Mouse (Mus musculus) stomach, embryonic 14.5 days (tissue): ENCODE results near the gene Urgcp. TPM values are rescaled to one million over a fixed set of nuclear protein-coding genes. Genes with fewer than 3 reads are reported as not detected.
"Not testable (repeated sequence)": the region's sequence is repeated elsewhere in the genome, so short reads cannot be mapped to it uniquely, and the experiment has no call there.

Experiments used
- ATAC-seq: fragments of 200-750 bp; cut with Nextera tagmentation; 2 replicates; pipeline ENCODE4 v1.8.0; 2017; ENCODE audit warnings: low read depth, moderate TSS enrichment; ENCODE audit not compliant: insufficient number of reproducible peaks, insufficient read depth, low FRiP score
- H3K27ac ChIP-seq: fragments of 300-500 bp; sonication (generic); 2 replicates; pipeline ENCODE4 v1.5.1; 2014; ENCODE audit warnings: mild to moderate bottlenecking, low read length, moderate library complexity, mixed read lengths
- H3K27me3 ChIP-seq: fragments of 300-500 bp; sonication (generic); 2 replicates; pipeline ENCODE4 v1.6.1; 2014; ENCODE audit warnings: low read length, control low read depth, mixed read lengths; ENCODE audit not compliant: control insufficient read depth, insufficient read depth
- H3K36me3 ChIP-seq: fragments of 300-500 bp; sonication (generic); 2 replicates; pipeline ENCODE4 v1.6.1; 2014; ENCODE audit warnings: mild to moderate bottlenecking, control low read depth, low read length, moderate library complexity, mixed read lengths; ENCODE audit not compliant: control insufficient read depth, insufficient read depth
- H3K4me1 ChIP-seq: fragments of 300-500 bp; sonication (generic); 2 replicates; pipeline ENCODE4 v1.6.1; 2014; ENCODE audit warnings: low read length, control low read depth, mixed read lengths; ENCODE audit not compliant: control insufficient read depth, insufficient read depth
- H3K4me2 ChIP-seq: fragments of 300-500 bp; sonication (generic); replicated peaks from 2 replicates; pipeline ENCODE4 v1.6.1; 2014; ENCODE audit warnings: low read depth, low read length, control low read depth
- H3K4me3 ChIP-seq: fragments of 300-500 bp; sonication (generic); 2 replicates; pipeline ENCODE4 v1.5.1; 2014; ENCODE audit warnings: low read depth, low read length, control low read depth
- H3K9ac ChIP-seq: fragments of 300-500 bp; sonication (generic); replicated peaks from 2 replicates; pipeline ENCODE4 v1.6.1; 2014; ENCODE audit warnings: low read depth, mild to moderate bottlenecking, control low read depth, low read length, moderate library complexity, mixed read lengths
- H3K9me3 ChIP-seq: fragments of 300-500 bp; sonication (generic); 2 replicates; pipeline ENCODE4 v1.6.1; 2016; ENCODE audit warnings: low read depth, low read length, control low read depth; ENCODE audit not compliant: control insufficient read depth
- WGBS: fragments of 180-500 bp; shearing (Covaris S2); extraction: QIAGEN DNeasy Blood & Tissue Kit; methylation state at CpG from one replicate; pipeline ENCODE4 v1.1.7; 2014; 5-methylcytosine and 5-hydroxymethylcytosine counted together
- polyA plus RNA-seq: library from polyadenylated mRNA; unstranded; fragments of >200 nt; fragmentation: Nextera tagmentation; extraction: Ambion mirVana; gene quantifications from 2 replicates; pipeline ENCODE4 v1.2.1, GENCODE M21; 2014

Urgcp gene
- 14.2 and 14.4 TPM in 2 replicates for polyA plus RNA-seq

DNA sequence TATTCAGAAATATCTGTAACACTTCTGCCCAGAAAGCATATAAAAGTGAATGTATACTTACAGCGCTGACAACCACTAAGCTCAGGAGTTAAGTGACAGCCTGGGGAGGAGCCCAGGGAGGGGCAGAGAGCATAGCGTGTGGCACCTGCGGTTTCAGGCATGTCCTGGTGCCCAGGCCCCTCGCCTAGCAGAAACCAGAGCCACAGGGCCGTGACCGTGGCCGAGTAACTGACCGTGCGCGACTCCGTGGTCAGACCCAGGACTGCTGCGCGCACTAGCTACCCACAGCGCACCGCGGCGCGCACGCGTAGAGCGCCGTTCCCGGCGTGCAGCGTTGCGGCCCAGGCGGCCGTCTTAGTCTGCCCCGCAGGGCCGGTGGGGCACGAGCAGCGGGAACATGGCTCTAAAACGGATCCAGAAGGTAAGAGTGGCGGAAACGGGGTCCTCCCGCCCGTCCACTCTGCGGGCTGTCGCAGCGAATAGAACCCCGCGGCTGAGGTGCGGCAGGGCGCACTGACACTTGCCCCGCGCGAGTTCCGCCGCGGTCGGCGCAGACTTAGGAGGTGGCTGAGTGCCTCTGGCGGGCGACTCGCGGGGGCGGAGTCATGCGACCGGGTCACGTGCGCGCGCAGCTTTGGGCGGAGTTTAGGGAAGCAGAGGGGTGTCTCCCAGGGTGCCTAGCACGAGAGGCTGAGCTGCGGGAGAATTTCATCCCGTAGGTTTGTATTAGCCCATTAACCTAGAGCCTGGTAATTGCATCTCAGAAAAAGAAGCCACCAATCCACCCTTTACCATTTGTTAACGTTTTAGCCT lies at the start of gene Urgcp:
Urgcp (minus strand) TSS at position 557 of the 813 bp plus-strand sequence.
- peak; percentile 99 for ATAC-seq
- no peaks in the 10 kb centered on the region for H3K9me3 ChIP-seq
- H3K27me3 ChIP-seq, result no peaks in the 10 kb centered on the region
- peak within 1 kb of the TSS; percentile 57 for H3K9ac ChIP-seq
- H3K4me3 ChIP-seq, result peak within 1 kb of the TSS; percentile 79
- peak within 1 kb of the TSS; percentile 52 for H3K4me2 ChIP-seq
- under 1% methylated on average over 68 of the region's 68 CpGs for WGBS
- H3K36me3 ChIP-seq, result no peaks in the 10 kb centered on the region
- 0 out of 2 replicates have a peak, but pooled peaks cover 5% of the 10 kb centered on the region for H3K4me1 ChIP-seq
- peak within 1 kb of the TSS; percentile 91 for H3K27ac ChIP-seq

DNA sequence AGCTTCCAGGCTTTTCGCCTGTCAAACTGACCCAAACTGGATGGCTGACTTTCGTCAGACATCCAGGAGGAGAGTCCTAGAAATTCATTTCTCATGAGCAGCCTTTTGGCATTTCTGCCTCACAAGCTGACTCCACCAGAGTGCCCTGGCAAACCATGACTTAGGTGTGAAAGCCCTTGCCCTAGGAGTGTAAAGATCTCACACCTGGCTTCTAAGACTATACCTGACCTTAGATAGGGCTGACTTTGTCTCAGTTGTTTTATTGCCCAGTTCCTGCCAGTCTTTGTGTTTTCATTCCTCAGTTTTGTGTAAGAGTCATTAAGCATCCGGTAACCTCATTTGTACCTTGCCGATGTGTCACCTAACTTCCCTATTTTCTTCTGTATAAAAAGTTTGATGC lies 47.3 kb upstream of the Urgcp start:
- H3K9me3 ChIP-seq, H3K4me1 ChIP-seq, H3K9ac ChIP-seq, H3K27ac ChIP-seq, H3K27me3 ChIP-seq, H3K4me3 ChIP-seq, H3K4me2 ChIP-seq, ATAC-seq, H3K36me3 ChIP-seq: not testable (repeated sequence)
- WGBS, result 88% methylated on average over 4 of the region's 4 CpGs

DNA sequence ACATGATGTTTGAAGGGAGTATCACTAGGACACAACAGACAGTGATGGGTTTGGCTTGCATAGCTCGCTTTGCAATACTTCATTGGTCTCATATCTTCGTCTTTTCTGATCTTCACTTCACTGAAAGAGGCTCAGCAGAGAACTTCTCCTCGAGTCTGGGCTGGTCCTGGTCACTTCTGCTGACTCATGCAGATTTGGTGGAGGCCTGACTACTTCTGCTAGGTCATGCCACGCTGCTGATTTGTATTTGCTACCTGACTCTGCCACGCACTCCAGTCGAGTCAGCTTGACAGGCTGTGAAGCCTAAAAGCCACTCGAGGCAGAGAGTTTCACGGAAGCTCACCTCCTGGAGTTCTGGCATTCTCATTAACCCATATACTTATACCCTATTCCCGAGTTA lies 45.8 kb upstream of the Urgcp start:
- no peaks in the 10 kb centered on the region for H3K27me3 ChIP-seq
- H3K36me3 ChIP-seq, result no peaks in the 10 kb centered on the region
- no peak overlapping the region for H3K27ac ChIP-seq
- no peak overlapping the region for H3K4me3 ChIP-seq
- ATAC-seq, result no peak
- 0 out of 2 replicates have a peak, but pooled peaks cover 7% of the 10 kb centered on the region for H3K4me1 ChIP-seq
- H3K9ac ChIP-seq, result no peak overlapping the region
- WGBS, result 85% methylated on average over 9 of the region's 9 CpGs
- H3K9me3 ChIP-seq, result no peaks in the 10 kb centered on the region
- no peak overlapping the region for H3K4me2 ChIP-seq

DNA sequence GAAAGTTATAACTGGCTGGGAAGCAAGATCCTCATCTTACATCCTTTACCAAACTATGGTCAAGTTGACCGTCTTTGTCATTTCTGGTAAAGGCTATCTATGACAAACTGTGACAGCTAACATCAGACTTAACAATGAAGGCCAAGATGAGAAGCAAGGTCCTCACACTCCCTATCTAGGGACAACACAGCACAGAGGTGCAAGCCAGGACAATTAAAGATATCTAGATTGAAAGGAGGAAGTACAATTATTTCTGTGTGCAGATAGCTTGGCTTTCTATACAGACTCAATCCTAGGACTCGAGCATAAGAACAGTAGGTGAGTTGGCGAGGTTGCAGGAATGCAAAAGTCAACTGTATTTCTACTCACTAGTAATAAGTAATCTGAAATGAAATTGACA lies 43.5 kb upstream of the Urgcp start:
- 75% methylated on average over 3 of the region's 3 CpGs for WGBS
- Histone ChIP-seq H3K36me3 (no peaks in the 10 kb centered on the region; the same call in 1 of the 2 replicates), H3K9ac (no peak overlapping the region), H3K4me1 (0 out of 2 replicates have a peak, but pooled peaks cover 7% of the 10 kb centered on the region), H3K27ac (no peak overlapping the region), H3K4me2 (no peak overlapping the region), H3K9me3 (no peaks in the 10 kb centered on the region), H3K27me3 (no peaks in the 10 kb centered on the region), H3K4me3 (no peak overlapping the region)
- ATAC-seq, result no peak

DNA sequence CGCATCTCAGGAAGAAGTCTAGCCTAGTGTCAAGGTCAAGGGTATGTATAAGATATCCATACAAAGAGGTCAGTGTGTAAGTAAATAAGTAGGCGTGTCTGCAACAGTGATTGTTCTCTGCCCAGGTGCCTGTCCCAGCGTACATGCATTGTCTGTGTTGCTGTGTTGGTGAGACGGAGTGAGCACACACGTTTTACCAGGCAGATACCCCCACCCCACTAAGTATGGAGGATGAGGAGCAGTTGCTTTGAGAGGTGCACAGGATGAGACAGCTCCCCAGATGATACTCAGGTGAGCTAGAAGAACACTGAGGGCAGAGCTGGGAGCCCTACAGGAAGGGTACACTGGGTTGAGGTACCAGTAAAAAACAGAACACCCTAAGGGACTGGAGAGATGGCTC lies 42.0 kb upstream of the Urgcp start:
- Histone ChIP-seq H3K4me1 (0 out of 2 replicates have a peak, but pooled peaks cover 7% of the 10 kb centered on the region), H3K4me2 (no peak overlapping the region), H3K4me3 (no peak overlapping the region), H3K9me3 (no peaks in the 10 kb centered on the region), H3K27me3 (no peaks in the 10 kb centered on the region), H3K27ac (no peak overlapping the region), H3K36me3 (peaks cover 11% of the 10 kb centered on the region; the same call in 1 of the 2 replicates), H3K9ac (no peak overlapping the region)
- no peak for ATAC-seq
- WGBS, result 56% methylated on average over 5 of the region's 5 CpGs

DNA sequence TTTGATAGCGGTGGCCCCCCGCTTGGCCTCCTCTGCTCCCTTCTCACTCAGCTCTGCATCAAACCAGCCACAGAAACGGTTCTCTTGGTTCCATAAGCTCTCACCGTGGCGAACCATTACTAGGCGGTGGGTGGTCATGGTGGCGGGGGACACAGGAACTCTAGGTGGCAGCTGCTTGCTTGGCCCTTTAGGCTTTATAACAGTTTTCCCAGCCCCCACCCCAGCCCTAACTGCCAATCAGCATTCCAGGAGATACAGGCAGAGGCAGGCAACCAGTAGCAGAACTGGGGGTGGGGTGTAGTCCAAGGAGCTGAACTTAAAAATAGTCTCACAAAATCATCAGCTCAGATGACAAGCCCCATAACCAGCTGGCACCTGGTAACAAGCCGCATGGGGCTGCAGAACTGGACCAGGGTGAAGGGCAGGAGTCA lies 41.4 kb upstream of the Urgcp start, which contains the start of gene Pgam2:
Pgam2 (minus strand) TSS at position 183 of the 431 bp plus-strand sequence.
- WGBS, result 53% methylated on average over 8 of the region's 8 CpGs
- Histone ChIP-seq H3K36me3 (peaks cover 15% of the 10 kb centered on the region; the same call in 1 of the 2 replicates), H3K4me3 (no peak within 1 kb of the TSS), H3K4me1 (0 out of 2 replicates have a peak, but pooled peaks cover 7% of the 10 kb centered on the region), H3K4me2 (no peak within 1 kb of the TSS), H3K9ac (no peak within 1 kb of the TSS), H3K9me3 (no peaks in the 10 kb centered on the region), H3K27me3 (no peaks in the 10 kb centered on the region), H3K27ac (no peak within 1 kb of the TSS)
- ATAC-seq, result no peak

DNA sequence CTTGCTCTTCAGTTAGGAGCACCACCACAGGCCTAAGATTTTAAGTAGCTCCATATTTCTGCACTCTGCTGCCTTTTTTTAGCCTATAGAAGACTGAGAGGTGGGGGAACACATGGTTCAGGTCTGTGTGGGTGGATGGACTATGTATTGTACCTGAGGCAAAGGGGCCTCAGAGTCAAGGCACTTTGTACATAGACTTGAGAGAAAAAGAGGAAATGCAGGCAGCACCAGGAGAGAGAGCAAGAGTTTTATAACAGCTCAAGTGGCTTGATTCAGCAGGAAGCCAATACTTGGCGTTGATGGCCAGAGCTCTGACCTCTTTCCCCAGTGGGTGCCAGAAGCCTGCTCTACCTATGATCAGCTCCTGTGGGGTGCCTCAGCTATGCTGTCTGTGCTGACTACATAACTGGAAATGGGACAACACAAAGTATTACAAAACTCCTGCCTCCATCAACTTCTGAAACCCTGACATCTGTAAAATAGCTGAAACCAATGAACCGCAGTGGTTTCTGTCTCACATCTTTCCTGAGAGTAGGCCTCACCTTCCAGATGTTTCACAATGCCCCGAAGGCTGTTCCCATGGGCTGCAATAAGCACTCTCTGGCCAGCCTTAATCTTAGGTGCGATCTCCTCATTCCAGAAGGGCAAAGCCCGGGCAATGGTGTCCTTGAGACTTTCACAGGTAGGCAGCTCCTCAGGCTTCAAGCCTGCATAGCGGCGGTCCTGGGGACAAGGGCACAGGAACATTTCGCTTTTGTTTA lies 40.5 kb upstream of the Urgcp start:
- Histone ChIP-seq H3K4me1 (0 out of 2 replicates have a peak, but pooled peaks cover 7% of the 10 kb centered on the region), H3K4me3 (no peak overlapping the region), H3K4me2 (no peak overlapping the region), H3K27me3 (no peaks in the 10 kb centered on the region), H3K9me3 (no peaks in the 10 kb centered on the region), H3K27ac (no peak overlapping the region), H3K9ac (no peak overlapping the region), H3K36me3 (peaks cover 21% of the 10 kb centered on the region)
- WGBS, result 80% methylated on average over 8 of the region's 8 CpGs
- no peak for ATAC-seq

DNA sequence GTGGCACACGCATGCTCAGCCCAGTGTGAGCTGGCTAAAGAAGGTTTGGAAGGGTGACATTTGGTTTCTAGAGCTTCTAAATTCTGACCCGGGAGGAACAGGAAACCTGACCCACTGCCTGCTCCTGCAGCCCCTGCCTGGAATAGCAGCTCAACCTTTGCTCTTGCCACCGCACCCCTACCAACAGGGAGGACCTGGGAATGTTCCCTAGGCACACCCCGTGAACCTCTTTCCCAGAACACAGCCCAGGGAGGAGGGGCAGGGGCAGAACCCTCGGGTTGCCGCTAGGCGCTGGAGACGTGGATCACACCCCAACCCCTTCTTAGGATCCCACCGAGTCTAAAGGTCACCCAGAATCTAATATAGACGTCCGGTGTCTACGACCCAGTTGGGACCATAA lies 39.8 kb upstream of the Urgcp start:
- peaks cover 28% of the 10 kb centered on the region for H3K36me3 ChIP-seq
- 0 out of 2 replicates have a peak, but pooled peaks cover 7% of the 10 kb centered on the region for H3K4me1 ChIP-seq
- H3K9me3 ChIP-seq, result no peaks in the 10 kb centered on the region
- H3K9ac ChIP-seq, result no peak overlapping the region
- H3K4me2 ChIP-seq, result no peak overlapping the region
- WGBS, result 61% methylated on average over 12 of the region's 12 CpGs
- H3K27ac ChIP-seq, result no peak overlapping the region
- no peak for ATAC-seq
- no peak overlapping the region for H3K4me3 ChIP-seq
- H3K27me3 ChIP-seq, result no peaks in the 10 kb centered on the region
